Mouse (Mus musculus) G1E (cell line): ENCODE measurements around the gene Capn10. TPM values are rescaled to one million over a fixed set of nuclear protein-coding genes. Genes with fewer than 3 reads are reported as not detected.
"Not testable (repeated sequence)": the region's sequence is repeated elsewhere in the genome, so short reads cannot be mapped to it uniquely, and the experiment has no call there.

ENCODE experiments used
- ATAC-seq: 2 replicates; pipeline ENCODE4 v1.8.0; 2016; ENCODE audit warnings: mild to moderate bottlenecking; ENCODE audit not compliant: insufficient number of reproducible peaks, poor library complexity, low FRiP score, severe bottlenecking; ENCODE audit errors: extremely low read depth
- DNase-seq: peaks from one replicate; pipeline ENCODE4 v3.0.0; 2012; ENCODE audit warnings: low spot score
- H3K27me3 ChIP-seq: 2 replicates; pipeline ENCODE4 v1.6.1; 2012; ENCODE audit warnings: mild to moderate bottlenecking, low read length, inconsistent platforms; ENCODE audit not compliant: insufficient read depth
- H3K36me3 ChIP-seq: replicated peaks from 2 replicates; pipeline ENCODE3; 2012; ENCODE audit warnings: mild to moderate bottlenecking, inconsistent platforms
- H3K4me1 ChIP-seq: 2 replicates; pipeline ENCODE4 v1.6.1; 2012; ENCODE audit warnings: low read depth, low read length, inconsistent platforms, mixed read lengths; ENCODE audit not compliant: insufficient read depth
- H3K4me3 ChIP-seq: 2 replicates; pipeline ENCODE4 v1.5.1; 2012; ENCODE audit warnings: low read depth, mild to moderate bottlenecking, inconsistent platforms, low read length, moderate library complexity, mixed read lengths
- H3K9me3 ChIP-seq: replicated peaks from 2 replicates; pipeline ENCODE4 v1.6.1; 2012; ENCODE audit warnings: inconsistent platforms
- CTCF ChIP-seq: IDR thresholded peaks from 2 replicates; pipeline ENCODE4 v1.5.1; 2012; ENCODE audit warnings: low read depth, low read length, inconsistent platforms, mixed read lengths
- GATA1 ChIP-seq: IDR thresholded peaks from 2 replicates; pipeline ENCODE4 v1.6.1; 2012; ENCODE audit warnings: borderline replicate concordance, low read length, inconsistent platforms, mixed read lengths
- GATA2 ChIP-seq: IDR thresholded peaks from 2 replicates; pipeline ENCODE4 v1.6.1; 2012; ENCODE audit warnings: low read depth, low read length, inconsistent platforms, borderline replicate concordance
- POLR2AphosphoS5 ChIP-seq: IDR thresholded peaks from 2 replicates; pipeline ENCODE4 v1.6.1; 2012; ENCODE audit warnings: low read depth, low read length, inconsistent platforms; ENCODE audit not compliant: insufficient replicate concordance
- TAL1 ChIP-seq: conservative IDR thresholded peaks from 2 replicates; pipeline ENCODE4 v1.6.1; 2012; ENCODE audit warnings: low read depth, low read length, inconsistent platforms, mixed read lengths
- polyA plus RNA-seq: library from polyadenylated mRNA; stranded (reverse); fragments of >175 nt; gene quantifications from 2 replicates; pipeline ENCODE4 v1.2.3, GENCODE M21; 2012
- total RNA-seq, 2 experiments: library from RNA; stranded (forward) in 1 of 2; stranded (reverse) in 1 of 2; fragments of 200-1000 nt in 1 of 2; fragments of >200 nt in 1 of 2; fragmentation: Nextera tagmentation in 1 of 2; gene quantifications; 2 replicates each; pipeline ENCODE4 v1.2.3; 2014 to 2017

Gene Capn10
- total and polyA plus RNA-seq, 3 experiments = 13.2 to 25.0 (median 22.3) TPM

DNA sequence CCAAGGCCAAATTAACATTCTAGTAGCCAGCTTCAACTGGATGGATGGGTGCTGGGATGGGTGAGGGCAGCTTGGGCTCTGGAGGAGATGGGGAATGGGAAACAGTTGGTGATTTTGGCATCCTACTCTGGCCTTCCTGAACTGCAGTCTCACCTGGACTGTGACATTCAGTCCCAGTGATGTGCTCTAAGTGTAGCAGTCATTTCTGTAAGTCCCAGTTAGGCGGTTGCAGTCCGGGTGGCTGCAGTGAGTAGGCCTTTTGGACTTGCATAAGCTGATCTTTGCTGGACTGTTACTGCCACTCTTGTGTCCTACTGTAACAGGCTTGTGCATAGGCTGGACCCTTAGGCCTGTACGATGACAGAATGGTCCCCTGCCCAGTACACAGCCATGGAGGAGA, 13.8 kb downstream of the Capn10 start:
- no peaks in the 10 kb centered on the region for H3K4me1 ChIP-seq
- H3K27me3 ChIP-seq = 0 out of 2 replicates have a peak, but pooled peaks cover 3% of the 10 kb centered on the region
- no peaks in the 10 kb centered on the region for H3K9me3 ChIP-seq
- no peak for TF ChIP-seq TAL1
- TF ChIP-seq GATA1 = no peak
- TF ChIP-seq GATA2 = no peak
- TF ChIP-seq POLR2AphosphoS5 = no peak
- no peak for TF ChIP-seq CTCF
- H3K36me3 ChIP-seq = peaks cover 68% of the 10 kb centered on the region
- no peak overlapping the region for H3K4me3 ChIP-seq
- DNase-seq (no peak), ATAC-seq (no peak)

DNA sequence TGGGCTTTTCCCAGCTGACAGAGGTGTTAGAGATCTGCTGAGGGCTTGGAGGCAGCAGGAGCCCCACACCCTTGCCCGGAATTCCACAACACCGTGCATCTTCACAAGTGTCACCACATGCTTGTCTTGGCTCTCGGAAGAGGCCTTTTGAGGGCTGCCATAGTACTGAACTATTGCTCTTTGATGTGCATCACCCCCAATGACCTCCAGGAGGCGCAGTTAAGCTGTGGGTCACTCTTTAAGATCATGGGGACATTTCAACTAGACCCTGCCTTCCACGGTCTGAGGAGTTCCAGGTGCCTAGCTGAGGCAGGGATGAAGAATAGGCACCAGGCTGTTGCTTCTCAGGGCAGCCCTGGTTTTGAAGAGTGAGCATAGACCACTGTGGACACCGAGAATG, 15.2 kb downstream of the Capn10 start:
- ATAC-seq = no peak
- DNase-seq = no peak
- Histone ChIP-seq H3K9me3 (no peaks in the 10 kb centered on the region), H3K4me1 (no peaks in the 10 kb centered on the region), H3K36me3 (peaks cover 54% of the 10 kb centered on the region), H3K27me3 (0 out of 2 replicates have a peak, but pooled peaks cover 5% of the 10 kb centered on the region), H3K4me3 (no peak overlapping the region)
- TF ChIP-seq POLR2AphosphoS5 (no peak), GATA2 (no peak), GATA1 (no peak), CTCF (peak; percentile 74; the same call in 1 of the 2 replicates)

DNA sequence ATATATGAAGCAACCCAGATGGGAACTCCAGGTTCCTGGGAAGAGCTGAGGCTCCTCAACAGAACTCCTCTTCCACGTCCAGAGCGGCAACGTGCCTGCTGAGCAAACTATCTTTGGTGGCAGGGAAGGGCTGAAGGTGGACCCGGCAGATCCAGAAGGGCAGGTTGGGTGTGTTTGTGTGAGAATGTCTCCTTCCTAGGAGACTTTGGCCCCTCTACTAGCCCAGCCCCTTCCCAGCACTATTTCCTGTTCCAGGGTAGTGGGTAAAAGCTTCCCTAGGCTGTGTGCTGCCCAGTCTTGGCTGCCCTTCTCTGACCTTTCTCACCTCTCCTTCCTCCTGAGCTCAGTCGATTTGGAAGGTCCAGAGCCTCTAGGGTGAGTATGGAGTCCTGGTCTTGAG, 16.4 kb downstream of the Capn10 start, which contains the start of gene Gpr35:
Gene Gpr35 (plus strand): TSS at position 259 of the 400 bp plus-strand sequence.
- H3K9me3 ChIP-seq = no peaks in the 10 kb centered on the region
- no peak for DNase-seq
- no peaks in the 10 kb centered on the region for H3K4me1 ChIP-seq
- H3K36me3 ChIP-seq = peaks cover 42% of the 10 kb centered on the region
- ATAC-seq = no peak
- H3K4me3 ChIP-seq = no peak within 1 kb of the TSS
- peaks cover 5% of the 10 kb centered on the region; the same call in 1 of the 2 replicates for H3K27me3 ChIP-seq
- TF ChIP-seq GATA2 (no peak), POLR2AphosphoS5 (no peak), TAL1 (no peak), CTCF (no peak), GATA1 (no peak)

DNA sequence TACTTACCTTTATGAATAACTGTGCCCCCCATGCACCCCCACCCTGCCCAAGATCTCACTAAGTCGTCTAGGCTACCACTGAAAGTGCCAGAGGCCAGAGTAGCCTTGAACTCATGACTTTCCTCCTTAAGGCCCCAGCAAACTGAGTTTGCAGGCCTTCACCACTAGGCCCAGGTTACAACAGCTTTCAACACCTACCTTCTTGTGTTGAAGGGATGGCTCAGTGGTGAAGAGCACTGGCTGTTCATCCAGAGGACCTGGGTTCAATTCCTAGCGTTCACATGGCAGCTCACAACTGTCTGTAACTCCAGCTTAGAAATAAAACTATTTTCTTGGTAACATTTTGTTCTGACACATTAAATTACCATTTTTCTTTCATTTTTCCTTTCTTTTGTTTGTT, 19.5 kb downstream of the Capn10 start:
- H3K4me1 ChIP-seq = peaks cover 9% of the 10 kb centered on the region
- H3K36me3 ChIP-seq = peaks cover 12% of the 10 kb centered on the region
- ATAC-seq = no peak
- no peak for TF ChIP-seq CTCF
- TF ChIP-seq GATA1 = no peak
- no peak for TF ChIP-seq TAL1
- TF ChIP-seq GATA2 = no peak
- TF ChIP-seq POLR2AphosphoS5 = no peak
- H3K9me3 ChIP-seq = no peaks in the 10 kb centered on the region
- no peak for DNase-seq
- H3K4me3 ChIP-seq = no peak overlapping the region
- H3K27me3 ChIP-seq = peaks cover 5% of the 10 kb centered on the region; the same call in 1 of the 2 replicates

DNA sequence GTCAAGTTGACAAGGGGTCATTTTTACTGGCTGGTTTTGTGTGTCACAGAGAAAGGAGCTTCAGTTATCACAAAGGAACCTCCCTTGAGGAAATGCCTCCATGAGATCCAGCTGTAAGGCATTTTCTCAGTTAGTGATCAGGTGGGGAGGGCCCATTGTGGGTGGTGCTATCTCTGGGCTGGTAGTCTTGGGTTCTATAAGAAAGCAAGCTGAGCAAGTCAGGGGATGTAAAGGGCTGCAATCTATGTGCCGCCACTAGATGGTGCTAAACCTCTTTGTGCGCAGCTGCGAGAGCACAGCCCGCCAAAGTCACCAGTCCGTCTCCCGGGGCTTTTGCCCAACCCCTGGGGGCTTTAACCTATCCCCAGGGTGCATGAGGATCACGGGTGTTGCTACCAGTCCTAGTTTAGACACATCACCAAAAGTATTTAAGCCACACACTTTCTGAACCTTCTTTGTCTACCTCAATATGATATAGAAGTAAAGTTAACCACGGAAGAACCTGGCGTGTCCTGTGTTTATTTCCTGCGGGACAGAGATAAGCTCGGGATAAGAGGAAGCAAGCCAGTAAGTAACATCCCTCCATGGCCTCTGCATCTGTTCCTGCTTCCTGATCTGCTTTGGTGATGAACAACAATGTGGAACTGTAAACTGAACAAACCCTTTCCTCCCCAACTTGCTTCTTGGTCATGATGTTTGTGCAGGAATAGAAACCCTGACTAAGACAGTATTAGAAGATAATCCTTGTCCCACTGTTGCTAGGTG, 22.6 kb downstream of the Capn10 start:
- TF ChIP-seq CTCF = peak; percentile 55
- not testable (repeated sequence) for H3K27me3 ChIP-seq, H3K9me3 ChIP-seq, H3K4me3 ChIP-seq, H3K4me1 ChIP-seq, DNase-seq, H3K36me3 ChIP-seq
- 0 out of 2 replicates have a peak, but pooled peaks have one; percentile 28 for ATAC-seq

DNA sequence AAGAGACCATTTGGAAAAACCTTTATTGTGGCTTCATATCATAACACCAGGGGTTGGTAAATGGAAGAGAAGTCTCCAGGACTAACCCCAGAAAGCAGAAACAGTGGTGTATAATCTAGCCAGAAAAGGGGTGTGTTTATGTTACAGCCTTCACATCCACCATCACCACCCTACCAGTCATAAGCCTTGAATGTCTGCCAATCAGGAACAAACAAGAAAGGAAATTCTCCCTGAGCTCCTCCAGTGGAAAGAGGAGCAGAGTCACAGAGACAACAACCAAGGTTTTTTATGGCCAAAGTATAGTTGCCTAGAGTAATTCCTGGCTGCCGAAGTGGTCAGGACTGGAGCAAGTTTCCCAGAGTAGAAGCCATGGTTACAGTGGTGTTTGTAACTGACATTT, 24.8 kb downstream of the Capn10 start:
- H3K27me3 ChIP-seq = peaks cover 8% of the 10 kb centered on the region
- DNase-seq (no peak), ATAC-seq (no peak)
- TF ChIP-seq TAL1 = no peak
- no peak for TF ChIP-seq CTCF
- no peaks in the 10 kb centered on the region for H3K36me3 ChIP-seq
- H3K9me3 ChIP-seq = no peaks in the 10 kb centered on the region
- peaks cover 9% of the 10 kb centered on the region for H3K4me1 ChIP-seq
- no peak overlapping the region for H3K4me3 ChIP-seq

DNA sequence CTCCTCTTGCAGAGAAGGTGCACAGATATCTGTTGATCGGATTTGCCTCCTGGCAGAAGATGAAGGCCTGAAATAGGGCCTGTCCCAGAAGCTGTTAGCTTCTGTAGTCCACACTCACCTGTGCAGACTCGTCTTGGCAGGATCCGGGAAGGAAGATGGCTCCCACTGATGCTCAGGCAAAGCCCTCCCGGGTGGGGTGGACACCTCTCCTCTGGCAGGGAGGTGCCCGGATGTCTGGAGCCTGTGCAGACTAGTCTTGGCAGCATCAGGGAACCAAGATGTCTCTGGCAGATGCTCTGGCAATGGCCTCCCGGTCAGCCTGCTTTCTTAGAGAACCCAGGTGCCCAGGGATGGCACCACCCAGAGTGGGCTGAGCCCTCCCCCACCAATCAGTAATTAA, 36.6 kb downstream of the Capn10 start:
- H3K9me3 ChIP-seq, DNase-seq, H3K36me3 ChIP-seq, H3K4me1 ChIP-seq, H3K4me3 ChIP-seq, H3K27me3 ChIP-seq, ATAC-seq: not testable (repeated sequence)
